Mouse (Mus musculus) embryo, embryonic 10.5 days (tissue): Measurements from ENCODE around the gene Zmiz1.

Experiments
- DNase-seq: peaks from one replicate; pipeline ENCODE4 v3.0.0-alpha.2; 2015; ENCODE audit warnings: low spot score

Gene Zmiz1

GRCm38 (mm10) chr14:25459016-25459393 is at the start of gene Zmiz1:
TSS of gene Zmiz1 (plus strand) at chr14:25459185.
- peak; percentile 94 for DNase-seq

GRCm38 (mm10) chr14:25411848-25412527 is 47.0 kb upstream of the Zmiz1 start:
- no peak for DNase-seq

- no peak for DNase-seq
These were observed 46.2 kb upstream of the Zmiz1 start for GRCm38 (mm10) chr14:25412811-25413210.

DNA sequence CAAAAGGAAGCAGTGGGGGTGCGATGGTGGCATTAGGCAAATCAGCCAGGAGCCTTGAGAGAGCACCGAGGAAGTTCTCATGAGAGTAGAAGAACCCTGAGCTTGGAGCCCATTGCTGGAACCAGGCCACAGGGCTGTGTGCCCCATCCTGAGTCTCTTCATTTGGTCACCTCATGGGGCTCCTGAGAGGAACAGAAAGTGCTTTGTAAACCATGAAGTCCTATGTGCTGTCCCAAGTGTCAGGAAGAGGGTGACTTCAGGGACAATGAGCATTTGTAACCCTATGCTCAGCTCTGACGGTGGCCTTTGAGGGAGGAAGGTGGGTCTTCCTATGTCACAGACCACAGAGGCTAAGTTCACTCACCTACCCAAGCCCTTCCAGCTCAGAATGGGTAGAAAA is 45.5 kb upstream of the Zmiz1 start:
- no peak for DNase-seq

GRCm38 (mm10) chr14:25414115-25414514 is 44.9 kb upstream of the Zmiz1 start:
- DNase-seq = no peak

- no peak for DNase-seq
These were observed 38.8 kb upstream of the Zmiz1 start for GRCm38 (mm10) chr14:25420001-25420690.

DNA sequence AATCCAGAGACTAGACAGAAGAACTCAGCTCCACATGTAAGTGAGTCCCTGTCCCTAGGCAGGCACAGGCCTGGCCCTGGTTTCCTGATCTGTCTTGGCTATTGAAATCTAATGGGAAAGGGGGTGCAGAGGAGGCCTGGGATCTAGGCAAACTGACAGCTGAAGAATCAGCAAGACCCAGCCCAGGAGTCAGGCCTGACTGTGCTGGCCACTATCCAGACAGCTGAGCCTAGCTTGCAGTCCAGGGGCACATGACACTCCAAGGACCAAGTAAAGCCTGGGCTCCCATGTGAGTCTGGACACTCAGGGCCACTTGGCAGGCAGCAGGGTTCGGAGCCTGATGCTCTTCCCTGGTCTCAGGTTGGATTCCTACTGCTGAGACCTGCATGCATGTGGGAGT is 38.0 kb upstream of the Zmiz1 start:
- DNase-seq = no peak

- DNase-seq = peak; percentile 56
These were observed 37.4 kb upstream of the Zmiz1 start for GRCm38 (mm10) chr14:25421596-25422001.

DNA sequence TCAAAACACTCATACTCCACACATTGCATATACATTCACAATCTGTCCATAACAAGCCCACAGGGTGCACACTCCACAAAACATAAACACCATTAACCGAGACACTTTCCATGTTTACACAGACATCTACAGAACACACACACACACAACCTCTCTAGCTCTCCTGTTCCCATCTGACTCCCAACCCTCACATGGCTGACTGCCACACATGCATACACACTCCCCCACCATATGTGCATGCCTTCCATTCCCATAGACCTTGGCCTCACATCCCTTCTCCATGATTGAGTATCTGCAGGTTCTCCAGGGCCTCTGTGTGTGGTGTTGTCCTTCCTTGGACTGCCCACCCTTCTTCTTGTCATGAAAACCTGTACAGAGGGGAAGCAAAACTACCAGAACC is 36.0 kb upstream of the Zmiz1 start:
- DNase-seq = no peak

DNA sequence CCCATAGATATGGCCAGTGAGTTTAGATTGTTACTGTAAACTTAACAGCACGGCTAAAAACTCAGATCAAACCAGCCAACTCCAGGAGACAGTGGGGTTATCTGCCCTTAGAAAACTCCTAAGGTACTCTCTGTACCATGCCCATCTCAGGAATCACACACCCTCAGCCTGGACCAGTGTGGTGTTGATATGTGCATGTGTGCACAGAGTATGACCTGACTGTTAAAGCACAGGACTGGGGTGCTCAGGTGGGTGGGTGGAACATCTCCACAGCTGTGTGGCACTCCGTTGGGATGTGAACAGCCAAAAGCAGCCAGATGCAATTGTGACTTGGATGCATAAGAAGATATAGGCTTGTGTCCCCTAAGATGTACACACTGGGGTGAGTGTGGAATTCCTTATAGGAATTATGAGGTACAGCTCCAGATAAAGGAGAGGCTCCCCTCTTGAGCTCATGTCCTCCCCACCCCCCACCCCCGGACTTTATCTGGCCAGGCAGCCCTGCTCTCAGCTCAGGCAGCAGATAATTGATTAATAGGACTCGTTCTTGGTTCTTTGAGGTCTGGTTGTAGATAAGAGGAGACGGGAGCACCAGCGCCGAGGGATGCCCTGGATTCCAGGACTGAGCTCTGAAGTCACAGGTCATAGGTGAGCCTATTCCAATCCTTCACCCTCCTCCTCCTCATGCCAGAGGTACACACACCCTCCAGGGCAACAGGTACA is 35.1 kb upstream of the Zmiz1 start:
- DNase-seq = no peak

DNA sequence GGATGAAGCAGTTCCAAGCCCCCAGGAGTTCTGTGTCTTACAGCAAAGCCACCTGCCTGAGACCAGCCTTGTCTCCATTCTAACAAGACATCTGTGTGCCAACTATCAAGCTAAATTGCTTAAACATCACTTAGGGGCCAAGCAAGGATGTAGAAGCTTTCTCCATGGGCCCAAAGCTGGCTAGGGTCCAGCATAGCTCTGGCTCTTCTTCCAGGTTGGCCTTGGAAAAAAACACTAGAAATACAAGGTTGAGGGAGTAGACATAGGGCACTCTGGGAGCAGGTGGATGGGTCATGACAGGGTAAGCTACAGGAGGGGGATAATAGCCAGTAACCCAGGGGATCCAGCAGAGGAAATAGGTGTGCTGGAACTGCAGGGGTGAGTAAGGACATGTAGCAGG is 20.7 kb upstream of the Zmiz1 start:
- DNase-seq = no peak

- no peak for DNase-seq
These were observed 18.9 kb upstream of the Zmiz1 start for GRCm38 (mm10) chr14:25440116-25440515.

- DNase-seq = no peak
These were observed 18.2 kb upstream of the Zmiz1 start for GRCm38 (mm10) chr14:25440777-25441176.

- DNase-seq = no peak
These were observed 17.5 kb upstream of the Zmiz1 start for GRCm38 (mm10) chr14:25441469-25441868.

GRCm38 (mm10) chr14:25442676-25443075 is 16.3 kb upstream of the Zmiz1 start:
- DNase-seq = no peak

DNA sequence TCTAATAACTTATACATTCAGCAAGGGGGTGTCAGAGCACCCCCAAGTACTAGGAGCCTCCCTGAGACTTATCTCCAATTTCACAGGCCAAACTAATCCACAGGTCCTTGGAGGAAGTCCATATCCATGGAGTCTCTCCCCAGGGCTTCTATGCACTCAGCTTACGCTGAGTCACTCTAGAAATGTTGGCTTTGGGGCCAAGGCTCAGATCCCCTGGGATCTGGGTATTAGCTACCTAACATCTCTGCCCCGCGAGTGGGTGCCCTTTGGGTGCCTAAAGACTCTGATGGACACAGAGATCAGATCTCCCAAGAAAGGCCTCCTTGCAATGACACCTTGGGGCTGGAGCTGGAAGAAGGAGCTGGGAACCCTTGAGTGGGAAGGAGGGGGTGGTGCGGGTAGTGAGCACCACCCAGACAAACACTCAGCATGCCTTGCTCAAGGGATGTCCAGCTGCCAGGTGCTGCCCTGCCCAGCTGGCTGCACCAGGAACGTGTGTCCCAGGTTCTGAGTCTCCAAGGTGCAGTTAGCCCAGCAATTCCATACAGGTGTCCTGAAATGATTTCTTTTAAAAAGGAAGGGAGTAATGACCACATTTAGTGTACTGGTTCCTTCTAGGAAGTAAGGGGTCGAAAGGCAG is 11.7 kb upstream of the Zmiz1 start:
- no peak for DNase-seq

DNA sequence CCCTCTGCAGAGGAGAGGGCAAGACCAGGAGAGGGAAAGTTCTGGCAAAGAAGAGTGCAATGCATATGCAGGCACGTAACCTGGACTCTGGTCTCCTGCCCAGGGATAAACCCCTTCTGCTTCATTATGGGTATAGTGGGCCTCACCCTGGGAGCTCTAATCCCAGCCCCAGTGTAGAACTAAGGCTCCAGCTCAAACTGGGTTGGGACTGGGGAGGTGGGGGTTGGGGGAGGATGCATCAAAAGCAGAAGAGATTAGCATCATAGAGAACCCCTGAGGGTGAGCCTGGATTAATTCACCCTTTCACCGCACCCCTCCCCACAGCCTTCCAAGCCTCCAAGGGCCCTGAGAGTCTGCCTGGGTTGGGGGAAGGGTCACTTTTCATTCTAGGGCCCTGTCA is 10.5 kb upstream of the Zmiz1 start:
- DNase-seq = no peak

GRCm38 (mm10) chr14:25451099-25451667 is 7.8 kb upstream of the Zmiz1 start:
- DNase-seq = no peak

DNA sequence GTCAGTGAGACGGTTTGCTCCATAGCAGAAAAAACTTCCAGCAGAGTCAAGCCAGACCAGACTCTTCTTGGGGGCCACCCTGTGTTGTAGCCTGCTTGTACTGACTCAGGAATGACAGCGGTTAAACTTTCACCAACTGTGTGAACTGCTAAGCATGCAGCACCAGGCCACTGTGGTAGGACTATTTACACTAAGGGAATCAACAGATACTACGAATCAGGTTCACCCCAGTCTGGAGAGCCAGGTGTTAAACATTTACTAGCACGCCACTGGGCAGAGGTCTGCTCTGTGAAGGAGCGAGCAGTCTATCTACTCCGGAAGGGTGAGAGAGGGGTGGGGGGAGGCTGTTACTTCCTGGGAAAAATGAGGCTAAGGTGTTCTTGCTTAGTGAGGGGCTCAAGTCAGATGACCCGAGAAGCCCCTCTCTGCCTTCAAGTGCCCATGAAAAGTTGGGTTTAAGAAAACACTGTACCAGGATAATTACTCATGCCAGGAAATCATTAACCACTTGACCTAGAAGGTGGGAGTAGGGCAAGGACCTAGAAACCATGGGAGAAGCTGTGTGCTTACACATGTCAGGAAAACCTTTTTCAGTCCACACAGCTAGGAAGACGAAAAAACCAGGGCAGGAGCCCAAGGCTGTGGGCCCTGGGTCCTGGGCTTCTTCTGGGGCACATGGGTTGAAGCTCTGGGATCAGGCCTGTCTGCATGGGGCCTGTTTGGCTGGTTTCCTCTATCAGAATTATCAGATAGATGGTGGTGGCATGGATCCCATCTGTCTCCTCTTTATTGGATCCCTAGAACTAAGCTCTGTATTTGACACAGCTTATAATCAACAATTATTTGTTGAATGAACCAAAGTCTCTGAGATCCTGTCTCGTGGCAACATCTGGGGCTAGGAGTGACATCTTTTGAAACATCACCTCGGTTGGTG is 7.0 kb upstream of the Zmiz1 start:
- no peak for DNase-seq

GRCm38 (mm10) chr14:25452633-25453025 is 6.4 kb upstream of the Zmiz1 start:
- DNase-seq = no peak

GRCm38 (mm10) chr14:25454066-25454760 is 4.8 kb upstream of the Zmiz1 start:
- DNase-seq = no peak
